Mouse (Mus musculus) bone marrow, adult 2 months (tissue): Measurements from ENCODE around the gene Dpf1.

Experiments used
- CTCF ChIP-seq: fragments of 200-500 bp; IDR thresholded peaks from 2 replicates; pipeline ENCODE4 v1.5.1; 2011; ENCODE audit warnings: low read length, control low read depth; ENCODE audit not compliant: control insufficient read depth, insufficient read depth
- POLR2A ChIP-seq: fragments of 200-500 bp; IDR thresholded peaks from 2 replicates; pipeline ENCODE4 v1.6.1; 2011; ENCODE audit warnings: low read depth, mild to moderate bottlenecking, control low read depth, low read length, borderline replicate concordance; ENCODE audit not compliant: control insufficient read depth

DNA sequence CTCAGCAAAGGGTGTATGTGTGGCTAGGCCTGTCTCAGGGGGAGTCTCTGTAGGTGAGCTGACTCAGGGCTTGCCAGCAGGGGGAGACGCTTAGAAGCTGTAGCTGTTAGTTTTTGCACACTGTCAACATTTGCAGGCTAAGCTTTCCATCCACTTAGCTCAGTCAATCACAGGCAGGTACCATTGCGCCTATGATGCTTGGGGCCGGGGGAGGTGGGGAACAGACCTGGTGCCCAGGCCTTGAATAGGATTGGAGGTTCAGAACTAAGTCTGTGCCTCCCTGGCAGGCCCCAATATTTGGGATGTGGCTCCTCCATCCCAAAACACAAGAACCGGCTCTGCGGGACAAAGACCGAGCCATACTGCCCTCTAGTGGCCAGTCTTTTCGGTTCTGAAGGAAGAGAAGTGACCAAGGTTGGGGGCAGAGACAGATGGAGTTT is 2.6 kb upstream of the Dpf1 start:
- TF ChIP-seq CTCF (peak; percentile 76), POLR2A (no peak)
